Mouse (Mus musculus): ENCODE results near the gene Asb13. TPM values are rescaled to one million over a fixed set of nuclear protein-coding genes. Genes with fewer than 3 reads are reported as not detected.
A peak's percentile ranks its signal among the peaks of the same experiment; 100 is the strongest.

Gene Asb13
- polyA plus RNA-seq, 1 experiment from 2014 or later, result 3.9 TPM

DNA sequence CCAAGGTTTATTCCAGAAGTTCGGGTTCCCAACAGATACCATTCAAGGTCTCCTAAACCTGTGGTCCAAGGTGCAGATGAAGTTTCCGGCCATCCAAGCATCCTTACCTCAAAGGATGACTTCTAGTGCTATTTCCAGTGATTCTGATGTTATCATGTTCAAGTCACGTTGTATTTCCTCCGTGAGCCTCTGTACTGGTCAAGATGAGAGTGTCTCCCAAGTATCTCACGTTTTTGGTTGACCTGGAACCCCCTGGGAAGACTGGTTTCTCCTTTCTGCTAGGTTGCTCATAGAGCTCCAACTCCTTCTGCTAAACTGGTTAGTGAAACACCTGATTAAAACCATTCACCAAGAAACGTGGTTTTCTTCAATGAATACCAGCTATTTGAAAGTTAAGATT lies 701 bp upstream of the Asb13 start:
- no peak for ATAC-seq (ENCODE audit: insufficient read depth)
- Histone ChIP-seq H3K27me3 (no peaks in the 10 kb centered on the region; the same call in 1 of the 2 replicates), H3K9ac (no peak overlapping the region), H3K36me3 (replicated peaks) (no peaks in the 10 kb centered on the region), H3K9me3 (replicated peaks) (no peaks in the 10 kb centered on the region), H3K4me3 (replicated peaks) (no peak overlapping the region), H3K4me1 (replicated peaks) (peaks cover 6% of the 10 kb centered on the region), H3K4me2 (0 out of 2 replicates have a peak overlapping the region, but pooled peaks have one; percentile 80), H3K27ac (replicated peaks) (no peak overlapping the region)
- 20% methylated on average over 6 of the region's 6 CpGs for WGBS (ENCODE audit: insufficient replicate concordance)

DNA sequence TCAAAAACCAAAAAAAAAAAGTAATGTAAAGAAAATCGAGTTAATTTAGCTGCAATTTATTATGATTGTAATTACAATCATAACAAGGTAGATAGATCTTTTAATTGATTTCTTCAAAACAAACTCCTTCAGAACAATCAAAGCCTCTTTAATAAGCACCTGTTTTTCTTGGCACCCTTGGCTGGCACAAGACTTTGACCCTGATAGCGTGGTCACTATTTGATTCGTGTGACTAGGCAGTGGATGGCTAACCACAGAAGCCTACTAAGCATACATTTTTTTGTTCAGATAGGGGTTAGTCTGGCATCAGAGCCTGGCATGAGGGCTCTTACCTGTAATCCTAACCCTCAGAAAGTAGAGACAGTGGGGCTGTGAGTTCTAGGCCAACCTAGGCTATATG lies 1.2 kb downstream of the Asb13 start:
- Histone ChIP-seq H3K4me1 (replicated peaks) (peaks cover 6% of the 10 kb centered on the region), H3K9ac (no peak overlapping the region), H3K4me2 (no peak overlapping the region), H3K36me3 (replicated peaks) (no peaks in the 10 kb centered on the region), H3K27ac (replicated peaks) (no peak overlapping the region), H3K27me3 (no peaks in the 10 kb centered on the region; the same call in 1 of the 2 replicates), H3K4me3 (replicated peaks) (no peak overlapping the region), H3K9me3 (replicated peaks) (no peaks in the 10 kb centered on the region)
- ATAC-seq (ENCODE audit: insufficient read depth), result no peak
- 59% methylated on average over 3 of the region's 3 CpGs for WGBS (ENCODE audit: insufficient replicate concordance)

- Histone ChIP-seq H3K9ac (no peak overlapping the region), H3K27me3 (no peaks in the 10 kb centered on the region; the same call in 1 of the 2 replicates), H3K36me3 (replicated peaks) (no peaks in the 10 kb centered on the region), H3K9me3 (replicated peaks) (no peaks in the 10 kb centered on the region), H3K4me1 (replicated peaks) (peaks cover 6% of the 10 kb centered on the region), H3K4me2 (peak overlapping the region; percentile 41), H3K4me3 (replicated peaks) (peak overlapping the region; percentile 21; the same call in 1 of the 2 replicates), H3K27ac (replicated peaks) (no peak overlapping the region)
- no peak for ATAC-seq (ENCODE audit: insufficient read depth)
- 48% methylated on average over 11 of the region's 11 CpGs for WGBS (ENCODE audit: insufficient replicate concordance)
These were observed 3.0 kb downstream of the Asb13 start for GRCm38 (mm10) chr13:3636797-3637196.

DNA sequence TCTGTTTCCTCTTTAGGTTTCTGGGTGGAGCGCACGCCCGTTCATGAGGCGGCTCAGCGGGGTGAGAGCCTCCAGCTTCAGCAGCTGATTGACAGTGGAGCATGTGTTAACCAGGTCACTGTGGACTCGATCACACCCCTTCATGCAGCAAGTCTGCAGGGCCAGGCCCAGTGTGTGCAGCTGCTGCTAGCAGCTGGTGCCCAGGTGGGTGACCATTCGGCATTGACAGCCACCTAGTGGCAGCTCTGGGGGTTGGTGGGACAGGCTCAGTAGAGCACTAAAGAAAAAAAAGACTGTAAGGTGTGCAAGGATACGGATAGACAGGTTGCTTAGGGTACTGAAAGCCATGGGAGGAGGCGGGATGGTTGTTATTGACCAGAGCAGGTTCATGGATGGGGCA lies 8.2 kb downstream of the Asb13 start:
- no peaks in the 10 kb centered on the region for H3K4me1 ChIP-seq (replicated peaks)
- no peaks in the 10 kb centered on the region for H3K36me3 ChIP-seq (replicated peaks)
- no peak overlapping the region for H3K4me2 ChIP-seq
- no peak for ATAC-seq (ENCODE audit: insufficient read depth)
- WGBS (ENCODE audit: insufficient replicate concordance), result 64% methylated on average over 9 of the region's 9 CpGs
- no peak overlapping the region for H3K9ac ChIP-seq
- no peaks in the 10 kb centered on the region for H3K9me3 ChIP-seq (replicated peaks)
- H3K27ac ChIP-seq (replicated peaks), result 0 out of 2 replicates have a peak overlapping the region, but pooled peaks have one; percentile 14
- H3K27me3 ChIP-seq, result no peaks in the 10 kb centered on the region
- no peak overlapping the region for H3K4me3 ChIP-seq (replicated peaks)

GRCm38 (mm10) chr13:3642538-3642937 lies 8.7 kb downstream of the Asb13 start:
- no peaks in the 10 kb centered on the region for H3K36me3 ChIP-seq (replicated peaks)
- 0 out of 2 replicates have a peak overlapping the region, but pooled peaks have one; percentile 14 for H3K27ac ChIP-seq (replicated peaks)
- no peaks in the 10 kb centered on the region for H3K27me3 ChIP-seq
- H3K9ac ChIP-seq, result no peak overlapping the region
- 56% methylated on average over 5 of the region's 5 CpGs for WGBS (ENCODE audit: insufficient replicate concordance)
- no peak for ATAC-seq (ENCODE audit: insufficient read depth)
- H3K4me3 ChIP-seq (replicated peaks), result no peak overlapping the region
- no peak overlapping the region for H3K4me2 ChIP-seq
- H3K9me3 ChIP-seq (replicated peaks), result no peaks in the 10 kb centered on the region
- no peaks in the 10 kb centered on the region for H3K4me1 ChIP-seq (replicated peaks)

DNA sequence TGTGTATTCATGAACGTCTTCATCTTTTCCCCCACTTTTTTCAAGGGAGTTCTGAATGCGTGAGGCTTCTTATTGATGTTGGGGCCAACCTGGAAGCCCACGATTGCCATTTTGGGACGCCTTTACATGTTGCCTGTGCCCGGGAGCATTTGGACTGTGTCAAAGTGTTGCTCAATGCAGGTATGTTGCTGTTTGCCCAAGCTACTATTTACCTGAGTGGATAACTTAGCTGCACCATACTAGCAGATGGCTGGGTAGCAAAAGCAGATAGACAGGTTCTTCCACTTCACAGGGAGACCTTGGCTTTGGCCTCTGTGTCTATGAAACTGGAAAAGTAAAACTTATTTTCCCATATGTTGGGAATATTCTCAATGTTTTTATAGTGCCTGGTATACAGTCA lies 11.0 kb downstream of the Asb13 start:
- 67% methylated on average over 5 of the region's 5 CpGs for WGBS (ENCODE audit: insufficient replicate concordance)
- H3K4me2 ChIP-seq, result no peak overlapping the region
- no peaks in the 10 kb centered on the region for H3K9me3 ChIP-seq (replicated peaks)
- no peak overlapping the region for H3K9ac ChIP-seq
- H3K36me3 ChIP-seq (replicated peaks), result no peaks in the 10 kb centered on the region
- 0 out of 2 replicates have a peak, but pooled peaks have one; percentile 50 for ATAC-seq (ENCODE audit: insufficient read depth)
- no peaks in the 10 kb centered on the region for H3K27me3 ChIP-seq
- H3K4me3 ChIP-seq (replicated peaks), result no peak overlapping the region
- peak overlapping the region; percentile 45; the same call in 1 of the 2 replicates for H3K27ac ChIP-seq (replicated peaks)
- H3K4me1 ChIP-seq (replicated peaks), result no peaks in the 10 kb centered on the region

DNA sequence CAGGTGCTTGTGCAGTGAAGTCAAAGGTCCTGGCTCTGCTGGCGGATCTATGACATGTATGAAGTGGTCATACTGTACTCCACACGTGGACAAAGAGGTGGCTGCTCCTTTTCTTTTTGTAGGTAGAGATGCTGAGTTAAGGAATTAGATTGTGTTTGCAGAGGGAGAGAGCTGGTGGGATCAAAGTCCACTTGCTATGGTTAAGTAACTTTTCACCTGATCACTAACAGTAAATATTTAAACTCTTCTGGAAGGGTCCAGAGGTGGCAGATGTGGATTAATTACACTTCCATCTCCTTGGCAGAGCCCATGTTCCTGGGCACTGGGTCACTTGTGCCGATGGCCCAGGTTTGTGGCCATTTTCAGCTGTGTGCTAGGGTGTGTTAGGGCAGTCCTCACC lies 12.1 kb downstream of the Asb13 start:
- no peaks in the 10 kb centered on the region for H3K36me3 ChIP-seq (replicated peaks)
- H3K4me2 ChIP-seq, result 0 out of 2 replicates have a peak overlapping the region, but pooled peaks have one; percentile 20
- H3K4me1 ChIP-seq (replicated peaks), result no peaks in the 10 kb centered on the region
- no peaks in the 10 kb centered on the region for H3K27me3 ChIP-seq
- no peaks in the 10 kb centered on the region for H3K9me3 ChIP-seq (replicated peaks)
- no peak overlapping the region for H3K4me3 ChIP-seq (replicated peaks)
- 54% methylated on average over 3 of the region's 3 CpGs for WGBS (ENCODE audit: insufficient replicate concordance)
- H3K9ac ChIP-seq, result no peak overlapping the region
- H3K27ac ChIP-seq (replicated peaks), result peak overlapping the region; percentile 45; the same call in 1 of the 2 replicates
- ATAC-seq (ENCODE audit: insufficient read depth), result peak; percentile 38; the same call in 1 of the 2 replicates

- Histone ChIP-seq H3K36me3 (replicated peaks) (no peaks in the 10 kb centered on the region), H3K4me3 (replicated peaks) (no peak overlapping the region), H3K4me2 (no peak overlapping the region), H3K9ac (no peak overlapping the region), H3K27me3 (no peaks in the 10 kb centered on the region), H3K27ac (replicated peaks) (peak overlapping the region; percentile 45; the same call in 1 of the 2 replicates), H3K9me3 (replicated peaks) (no peaks in the 10 kb centered on the region), H3K4me1 (replicated peaks) (no peaks in the 10 kb centered on the region)
- WGBS (ENCODE audit: insufficient replicate concordance), result 57% methylated on average over 7 of the region's 7 CpGs
- ATAC-seq (ENCODE audit: insufficient read depth), result peak; percentile 36; the same call in 1 of the 2 replicates
These were observed 12.7 kb downstream of the Asb13 start for GRCm38 (mm10) chr13:3646566-3646965.

DNA sequence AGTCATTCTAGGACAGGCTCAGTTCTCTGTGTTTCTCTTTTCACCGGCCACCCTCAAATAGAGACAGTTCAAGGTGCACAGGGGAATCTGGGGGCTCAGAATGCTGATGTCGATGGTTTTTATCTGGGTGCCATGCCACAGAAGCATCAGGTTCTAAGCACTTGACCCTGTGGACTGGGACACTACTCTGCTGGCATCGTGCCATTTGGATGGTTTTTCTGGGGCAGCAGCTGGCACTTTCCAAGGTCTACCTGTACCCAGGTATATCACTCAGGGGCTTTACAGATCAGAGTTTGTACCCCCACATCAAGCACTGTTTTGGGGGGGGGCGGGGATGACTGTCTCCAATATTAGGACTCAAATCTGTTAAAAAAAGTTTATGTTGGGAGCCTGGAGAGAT lies 16.7 kb downstream of the Asb13 start:
- no peaks in the 10 kb centered on the region for H3K4me1 ChIP-seq (replicated peaks)
- no peaks in the 10 kb centered on the region for H3K9me3 ChIP-seq (replicated peaks)
- ATAC-seq (ENCODE audit: insufficient read depth), result no peak
- H3K9ac ChIP-seq, result no peak overlapping the region
- H3K36me3 ChIP-seq (replicated peaks), result no peaks in the 10 kb centered on the region
- H3K4me2 ChIP-seq, result no peak overlapping the region
- 71% methylated on average over 4 of the region's 4 CpGs for WGBS (ENCODE audit: insufficient replicate concordance)
- no peak overlapping the region for H3K4me3 ChIP-seq (replicated peaks)
- H3K27ac ChIP-seq (replicated peaks), result no peak overlapping the region
- H3K27me3 ChIP-seq, result no peaks in the 10 kb centered on the region

DNA sequence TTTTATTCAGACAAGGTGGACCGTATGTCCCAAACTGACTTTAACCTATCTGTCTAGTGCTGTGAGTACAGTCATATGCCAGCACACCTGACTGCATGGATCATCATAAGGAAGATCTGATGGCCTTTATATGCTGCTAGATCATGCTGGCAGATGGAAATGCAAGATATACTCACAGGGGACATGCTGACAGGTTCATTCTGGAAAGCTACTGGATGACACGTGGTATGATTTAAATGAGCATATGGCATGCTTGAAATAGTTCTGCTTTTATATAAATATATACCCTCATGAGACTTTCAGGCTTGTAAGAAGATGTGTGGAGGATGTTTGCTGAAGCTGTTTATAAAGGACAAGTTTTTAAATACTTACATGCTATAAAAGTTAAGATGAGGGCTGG lies 20.6 kb downstream of the Asb13 start:
- Histone ChIP-seq H3K27me3 (no peaks in the 10 kb centered on the region), H3K27ac (replicated peaks) (no peak overlapping the region), H3K9me3 (replicated peaks) (no peaks in the 10 kb centered on the region), H3K4me3 (replicated peaks) (no peak overlapping the region), H3K9ac (no peak overlapping the region), H3K4me2 (no peak overlapping the region), H3K36me3 (replicated peaks) (no peaks in the 10 kb centered on the region), H3K4me1 (replicated peaks) (no peaks in the 10 kb centered on the region)
- no peak for ATAC-seq (ENCODE audit: insufficient read depth)
- WGBS (ENCODE audit: insufficient replicate concordance), result 62% methylated on average over 2 of the region's 2 CpGs

DNA sequence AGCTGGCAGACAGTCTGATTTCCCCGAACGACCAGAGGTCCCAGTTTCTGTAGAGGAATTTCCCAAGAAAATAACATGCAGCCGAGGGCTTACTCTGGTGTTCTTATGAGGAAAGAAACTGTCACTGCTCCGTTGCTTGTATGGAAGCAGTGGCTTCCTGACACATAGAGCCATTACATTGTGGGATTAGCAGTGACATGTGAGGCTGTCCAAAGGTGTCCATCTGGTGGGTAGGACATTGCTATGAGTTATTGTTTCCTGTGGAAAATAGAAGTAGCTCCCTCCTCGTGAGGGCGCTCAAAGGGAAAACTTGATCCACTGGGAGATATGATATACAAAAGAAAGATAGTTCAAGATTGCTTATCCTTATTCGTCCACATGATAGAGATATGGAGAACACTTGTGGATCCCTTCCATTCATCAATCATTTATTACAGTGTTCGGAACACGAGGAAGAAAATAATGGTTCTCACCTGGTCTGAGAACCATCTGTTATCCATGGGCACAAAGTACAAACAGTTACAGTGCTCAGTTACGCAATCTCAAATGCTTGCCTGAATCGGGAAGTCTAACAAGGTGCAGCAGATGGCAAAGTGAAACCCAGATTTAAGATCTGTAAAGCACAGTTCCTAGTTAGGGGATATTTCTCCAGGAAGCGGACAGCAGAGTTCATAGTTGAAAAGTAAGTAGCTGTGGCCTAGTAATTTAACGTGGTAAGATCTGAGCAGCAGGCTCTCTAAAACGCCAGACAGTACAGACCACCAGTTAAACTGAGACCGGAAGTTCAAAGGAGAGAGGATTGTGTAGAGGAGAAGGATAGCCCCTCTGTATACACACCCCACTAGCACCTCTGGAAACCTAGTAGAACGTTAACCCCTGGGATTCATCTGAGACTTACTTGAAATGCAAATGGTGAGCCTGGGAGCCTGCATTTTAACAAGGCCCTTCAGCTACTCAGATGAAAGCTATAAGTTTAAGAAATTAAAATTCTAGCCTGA lies 25.6 kb downstream of the Asb13 start:
- Histone ChIP-seq H3K9me3 (replicated peaks) (no peaks in the 10 kb centered on the region), H3K27me3 (no peaks in the 10 kb centered on the region), H3K4me3 (replicated peaks) (no peak overlapping the region), H3K4me1 (replicated peaks) (no peaks in the 10 kb centered on the region), H3K4me2 (no peak overlapping the region), H3K27ac (replicated peaks) (no peak overlapping the region), H3K36me3 (replicated peaks) (no peaks in the 10 kb centered on the region), H3K9ac (no peak overlapping the region)
- 42% methylated on average over 16 of the region's 16 CpGs for WGBS (ENCODE audit: insufficient replicate concordance)
- ATAC-seq (ENCODE audit: insufficient read depth), result no peak

Data from liver, embryonic 15.5 days (tissue).